In genomic region chr13:93331721-93332120, GRCm38 (mm10) we compare ENCODE assay signal across 30 mouse cellular contexts. TPM values are rescaled to one million over a fixed set of nuclear protein-coding genes. Genes with fewer than 3 reads are reported as not detected.
DNase-seq lines count a peak whose midpoint lies in the region; ATAC-seq and TF ChIP-seq lines count a peak whose summit lies in the region.
"Had no signal": no experiment of that assay in that cellular context is flagged by ENCODE, and none has a peak within 500 bp of the region (broad histone marks: within the 10 kb centered on the region; RNA-seq: fewer than 3 reads in every experiment).

No protein-coding gene starts in this region.

- no peak overlapping the region; the same call in 1 of the 2 replicates for H3K9ac ChIP-seq in liver, embryonic 14.5 days (replicated peaks)
- no peak overlapping the region for H3K9ac ChIP-seq in liver, embryonic 16.5 days (ENCODE audit: low read depth, low read length)
- H3K9ac ChIP-seq in kidney, embryonic 16.5 days (replicated peaks; ENCODE audit: low read length), result no peak overlapping the region
- H3K9ac ChIP-seq: embryonic facial prominence, embryonic 13.5 days; forebrain, embryonic 12.5 days; forebrain, embryonic 15.5 days; heart, embryonic 13.5 days; hindbrain, embryonic 15.5 days; intestine, embryonic 15.5 days had no signal

- H3K36me3 ChIP-seq in liver, embryonic 14.5 days (replicated peaks; ENCODE audit: control insufficient read depth, insufficient read depth, low read depth), result no peaks in the 10 kb centered on the region
- no peaks in the 10 kb centered on the region for H3K36me3 ChIP-seq in liver, embryonic 16.5 days (ENCODE audit: control insufficient read depth, insufficient read depth)
- no peaks in the 10 kb centered on the region for H3K36me3 ChIP-seq in kidney, embryonic 16.5 days (ENCODE audit: insufficient read depth, low read length)
- H3K36me3 ChIP-seq: embryonic facial prominence, embryonic 10.5 days; embryonic facial prominence, embryonic 13.5 days; forebrain, embryonic 12.5 days; forebrain, embryonic 15.5 days; heart, embryonic 10.5 days; heart, embryonic 13.5 days; hindbrain, embryonic 15.5 days; intestine, embryonic 15.5 days had no signal

- 16% methylated on average over 2 of the region's 2 CpGs for WGBS in liver, embryonic 14.5 days (ENCODE audit: insufficient replicate concordance)
- WGBS in liver, embryonic 16.5 days (ENCODE audit: insufficient replicate concordance), result 29% methylated on average over 2 of the region's 2 CpGs
- 89% methylated on average over 2 of the region's 2 CpGs for WGBS in kidney, embryonic 16.5 days

- TF ChIP-seq EP300 in liver, embryonic 14.5 days (IDR thresholded peaks at IDR 0.05; ENCODE audit: low read depth), result peak; percentile 49

- no peak for DNase-seq in frontal cortex, postnatal 14 days (ENCODE audit: low spot score in 2 of 2)
- no peak for DNase-seq in liver, embryonic 14.5 days (ENCODE audit: low read depth in 3 of 3, low spot score in 3 of 3)
- DNase-seq in liver, result no peak
- no peak for DNase-seq in gastrocnemius, postnatal 25 days
- DNase-seq: adrenal gland, adult 2 months; adrenal gland, postnatal 14 days; cerebellum, adult 11 months; cerebellum, adult 2 months; cerebellum, postnatal 10 days; cerebellum, postnatal 36 days; embryo, embryonic 11 days; gastrocnemius, adult 2 months; gastrocnemius, postnatal 14 days; heart, adult 2 months; heart, postnatal 14 days; heart, postnatal 4 days had no signal

- H3K27ac ChIP-seq in liver, embryonic 14.5 days, result peak overlapping the region; percentile 26; the same call in 1 of the 2 replicates
- H3K27ac ChIP-seq in liver, embryonic 16.5 days (ENCODE audit: low read length), result no peak overlapping the region
- no peak overlapping the region for H3K27ac ChIP-seq in kidney, embryonic 16.5 days (ENCODE audit: low read length)
- H3K27ac ChIP-seq: embryonic facial prominence, embryonic 10.5 days; embryonic facial prominence, embryonic 13.5 days; forebrain, embryonic 12.5 days; forebrain, embryonic 15.5 days; gastrocnemius, adult 2 months; heart, adult 2 months; heart, embryonic 10.5 days; heart, embryonic 13.5 days; hindbrain, embryonic 15.5 days; intestine, embryonic 15.5 days had no signal

- ATAC-seq in frontal cortex, adult (ENCODE audit: low TSS enrichment), result peak; percentile 50; the same call in 1 of the 2 replicates
- peak; percentile 60 for ATAC-seq in liver, embryonic 14.5 days (ENCODE audit: insufficient read depth)
- ATAC-seq in activated CD4-positive, CD25-positive, alpha-beta regulatory T cell, adult 4 months, result peak; percentile 13
- peak; percentile 50; the same call in 1 of the 2 replicates for ATAC-seq in liver, embryonic 16.5 days (ENCODE audit: low read depth)
- no peak for ATAC-seq in kidney, embryonic 16.5 days (ENCODE audit: low FRiP score, low TSS enrichment)
- ATAC-seq: forebrain, embryonic 15.5 days; intestine, embryonic 15.5 days; Patski had no signal

- no peaks in the 10 kb centered on the region for H3K27me3 ChIP-seq in liver, embryonic 14.5 days (ENCODE audit: control insufficient read depth, insufficient read depth, low read length)
- H3K27me3 ChIP-seq in liver, embryonic 16.5 days (ENCODE audit: control insufficient read depth, insufficient read depth, low read depth, low read length), result no peaks in the 10 kb centered on the region
- H3K27me3 ChIP-seq in kidney, embryonic 16.5 days (ENCODE audit: insufficient read depth, low read length), result no peaks in the 10 kb centered on the region
- H3K27me3 ChIP-seq: embryonic facial prominence, embryonic 13.5 days; forebrain, embryonic 12.5 days; forebrain, embryonic 15.5 days; heart, embryonic 13.5 days; hindbrain, embryonic 15.5 days; intestine, embryonic 15.5 days; Patski had no signal

- no peak overlapping the region for H3K4me2 ChIP-seq in liver, embryonic 14.5 days (ENCODE audit: low read depth)
- no peak overlapping the region for H3K4me2 ChIP-seq in liver, embryonic 16.5 days (ENCODE audit: low read depth, low read length)
- H3K4me2 ChIP-seq in kidney, embryonic 16.5 days (replicated peaks; ENCODE audit: low read depth, low read length), result no peak overlapping the region
- H3K4me2 ChIP-seq: embryonic facial prominence, embryonic 13.5 days; forebrain, embryonic 12.5 days; forebrain, embryonic 15.5 days; heart, embryonic 13.5 days; hindbrain, embryonic 15.5 days; intestine, embryonic 15.5 days had no signal

- H3K4me1 ChIP-seq in liver, embryonic 14.5 days (replicated peaks; ENCODE audit: control insufficient read depth in 2 of 2, insufficient read depth in 2 of 2, low read length in 1 of 2), result peaks cover 2 to 5% of the 10 kb centered on the region in 2 experiments; a peak in 2 of 4 replicates
- peaks cover 4% of the 10 kb centered on the region for H3K4me1 ChIP-seq in liver, embryonic 16.5 days (ENCODE audit: control insufficient read depth, low read depth, low read length)
- H3K4me1 ChIP-seq in kidney, embryonic 16.5 days (ENCODE audit: insufficient read depth, low read length), result no peaks in the 10 kb centered on the region
- H3K4me1 ChIP-seq: embryonic facial prominence, embryonic 10.5 days; embryonic facial prominence, embryonic 13.5 days; forebrain, embryonic 12.5 days; forebrain, embryonic 15.5 days; hindbrain, embryonic 15.5 days; intestine, embryonic 15.5 days had no signal

- no peak for TF ChIP-seq CTCF in liver, embryonic 14.5 days (IDR thresholded peaks at IDR 0.05; ENCODE audit: low read depth)

- no peak overlapping the region for H3K4me3 ChIP-seq in liver, embryonic 14.5 days (ENCODE audit: insufficient read depth in 1 of 2, low read depth in 2 of 2, low read length in 2 of 2)
- no peak overlapping the region for H3K4me3 ChIP-seq in liver, embryonic 16.5 days (ENCODE audit: low read depth, low read length)
- H3K4me3 ChIP-seq in kidney, embryonic 16.5 days (ENCODE audit: low read length), result no peak overlapping the region
- H3K4me3 ChIP-seq: embryonic facial prominence, embryonic 10.5 days; embryonic facial prominence, embryonic 13.5 days; erythroblast, embryonic 14.5 days; forebrain, embryonic 12.5 days; forebrain, embryonic 15.5 days; gastrocnemius, adult 2 months; heart, adult 2 months; heart, embryonic 10.5 days; heart, embryonic 13.5 days; hindbrain, embryonic 15.5 days; intestine, embryonic 15.5 days had no signal

- no peaks in the 10 kb centered on the region for H3K9me3 ChIP-seq in liver, embryonic 14.5 days (ENCODE audit: control insufficient read depth, low read length)
- no peaks in the 10 kb centered on the region for H3K9me3 ChIP-seq in liver, embryonic 16.5 days (replicated peaks; ENCODE audit: control insufficient read depth, low read length)
- no peaks in the 10 kb centered on the region for H3K9me3 ChIP-seq in kidney, embryonic 16.5 days (ENCODE audit: low read length)
- H3K9me3 ChIP-seq: embryonic facial prominence, embryonic 10.5 days; embryonic facial prominence, embryonic 13.5 days; forebrain, embryonic 12.5 days; forebrain, embryonic 15.5 days; heart, embryonic 10.5 days; heart, embryonic 13.5 days; hindbrain, embryonic 15.5 days; intestine, embryonic 15.5 days had no signal

RNA-seq across cellular contexts. Expression of gene Homer1, which starts 32.3 kb away (rescaled TPM):
- 2.6 and 3.7 TPM in 2 replicates for polyA plus RNA-seq in liver, embryonic 14.5 days (2012; rRNA removed)
- polyA plus RNA-seq in liver, embryonic 14.5 days (2014; fragmentation: Nextera tagmentation; extraction: Ambion mirVana), result 3.0 TPM in 2 replicates
- 1 to 10 TPM; 2.6 to 4.7 TPM for polyA plus RNA-seq in activated CD4-positive, CD25-positive, alpha-beta regulatory T cell, adult 4 months (2017; shearing (Covaris generic))
- polyA plus RNA-seq in liver, embryonic 16.5 days (2015; fragmentation: Nextera tagmentation; extraction: Ambion mirVana), result 1.7 and 1.8 TPM in 2 replicates
- 10 to 100 TPM; 65.7 to 92.3 TPM for total RNA-seq in gastrocnemius, postnatal 25 days (2021)
- polyA plus RNA-seq in kidney, embryonic 16.5 days (2015; fragmentation: Nextera tagmentation; extraction: Ambion mirVana), result 3.2 and 4.5 TPM in 2 replicates
